Mouse (Mus musculus) stomach, postnatal 0 days (tissue): ENCODE measurements at regions not wholly inside any gene's neighbourhood (a gene's known extent, or its start where the extent isn't known, plus 50 kb on each side); places are given as distances from the start of the nearest gene placed in this dataset.

Experiments
- ATAC-seq: fragments of 200-750 bp; cut with Nextera tagmentation; 2 replicates; pipeline ENCODE4 v1.8.0; 2017; ENCODE audit not compliant: low FRiP score, low TSS enrichment
- DNase-seq: peaks from one replicate; pipeline ENCODE4 v3.0.0-alpha.2; 2016; ENCODE audit warnings: low spot score
- H3K27ac ChIP-seq: fragments of 300-500 bp; sonication (generic); replicated peaks from 2 replicates; pipeline ENCODE4 v1.5.1; 2014; ENCODE audit warnings: mild to moderate bottlenecking, control low read depth
- H3K27me3 ChIP-seq: fragments of 300-500 bp; sonication (generic); 2 replicates; pipeline ENCODE4 v1.6.1; 2014; ENCODE audit warnings: low read length; ENCODE audit not compliant: control insufficient read depth, insufficient read depth
- H3K36me3 ChIP-seq: fragments of 300-500 bp; sonication (generic); 2 replicates; pipeline ENCODE4 v1.6.1; 2014; ENCODE audit warnings: low read length, mixed read lengths; ENCODE audit not compliant: control insufficient read depth, insufficient read depth
- H3K4me1 ChIP-seq: fragments of 300-500 bp; sonication (generic); replicated peaks from 2 replicates; pipeline ENCODE4 v1.6.1; 2014; ENCODE audit warnings: antibody characterized with exemption; ENCODE audit not compliant: control insufficient read depth, insufficient read depth
- H3K4me2 ChIP-seq: fragments of 300-500 bp; sonication (generic); replicated peaks from 2 replicates; pipeline ENCODE4 v1.6.1; 2014; ENCODE audit warnings: low read depth, mild to moderate bottlenecking, control low read depth, moderate library complexity
- H3K4me3 ChIP-seq: fragments of 300-500 bp; sonication (generic); 2 replicates; pipeline ENCODE4 v1.5.1; 2014; ENCODE audit warnings: low read depth, low read length, control low read depth
- H3K9ac ChIP-seq: fragments of 300-500 bp; sonication (generic); 2 replicates; pipeline ENCODE4 v1.6.1; 2014; ENCODE audit warnings: mild to moderate bottlenecking, low read length, control low read depth, mixed read lengths
- H3K9me3 ChIP-seq: fragments of 300-500 bp; sonication (generic); 2 replicates; pipeline ENCODE4 v1.6.1; 2016; ENCODE audit warnings: low read length; ENCODE audit not compliant: control insufficient read depth
- CTCF ChIP-seq: IDR thresholded peaks from 2 replicates; pipeline ENCODE4 v1.5.1; 2016; ENCODE audit warnings: antibody characterized with exemption, low read depth, mild to moderate bottlenecking, moderate library complexity
- EP300 ChIP-seq: optimal IDR thresholded peaks from 2 replicates; pipeline ENCODE3; 2016; ENCODE audit warnings: antibody characterized with exemption
- WGBS: fragments of 180-500 bp; shearing (Covaris S2); extraction: QIAGEN DNeasy Blood & Tissue Kit; methylation state at CpG from one replicate; pipeline ENCODE4 v1.1.7; 2014; 5-methylcytosine and 5-hydroxymethylcytosine counted together

DNA sequence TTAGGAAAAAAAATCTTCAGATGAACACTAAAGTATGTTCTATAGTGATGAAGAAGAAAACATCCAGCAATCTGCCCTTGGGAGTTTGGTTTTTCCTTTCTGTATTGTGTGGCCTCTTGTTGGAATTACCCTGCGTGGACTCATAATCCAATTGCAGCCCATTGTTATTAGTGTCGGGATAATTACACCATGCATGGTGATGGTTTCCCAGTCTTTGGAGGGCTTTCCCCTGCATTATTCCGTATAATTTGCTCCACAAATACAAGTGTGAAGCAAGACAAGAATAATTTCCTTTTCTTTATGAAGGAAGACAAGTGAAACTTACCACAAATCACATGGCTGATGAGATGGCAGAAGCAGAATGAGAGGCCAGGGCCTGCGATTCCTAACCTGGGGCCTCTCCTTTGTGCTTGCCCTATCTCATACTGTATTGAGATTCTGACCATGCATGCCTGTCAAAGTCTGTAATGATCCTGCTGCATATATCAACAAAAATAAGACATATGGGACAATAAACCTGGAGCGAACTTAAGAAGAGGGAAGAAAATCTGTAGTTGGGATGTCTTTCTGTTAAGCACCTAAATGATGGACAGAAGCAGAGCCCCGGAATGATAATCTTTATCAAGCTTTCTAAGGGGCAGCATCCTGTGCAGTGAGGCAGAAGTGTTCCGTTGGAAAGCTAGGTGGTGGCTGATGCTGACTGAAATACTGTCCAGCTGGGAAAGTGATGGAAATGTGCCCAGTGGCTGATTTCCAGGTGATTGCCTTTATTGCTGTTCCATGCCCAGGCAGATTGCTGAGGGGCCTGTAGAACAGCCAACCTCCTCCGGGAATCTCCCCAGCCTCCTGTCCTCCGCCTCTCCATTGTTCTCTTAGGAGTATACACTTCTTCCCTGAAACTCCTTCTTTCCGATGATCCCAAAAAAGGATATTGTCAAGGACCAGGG, 130.8 kb upstream of the 4933402D24Rik start:
- no peaks in the 10 kb centered on the region for H3K9me3 ChIP-seq
- TF ChIP-seq EP300, result no peak
- TF ChIP-seq CTCF, result no peak
- ATAC-seq, result no peak
- no peak overlapping the region for H3K4me2 ChIP-seq
- H3K27me3 ChIP-seq, result no peaks in the 10 kb centered on the region
- WGBS, result 79% methylated on average over 10 of the region's 10 CpGs
- DNase-seq, result no peak
- H3K9ac ChIP-seq, result no peak overlapping the region
- H3K36me3 ChIP-seq, result no peaks in the 10 kb centered on the region
- no peak overlapping the region for H3K27ac ChIP-seq
- H3K4me3 ChIP-seq, result no peak overlapping the region
- no peaks in the 10 kb centered on the region for H3K4me1 ChIP-seq

DNA sequence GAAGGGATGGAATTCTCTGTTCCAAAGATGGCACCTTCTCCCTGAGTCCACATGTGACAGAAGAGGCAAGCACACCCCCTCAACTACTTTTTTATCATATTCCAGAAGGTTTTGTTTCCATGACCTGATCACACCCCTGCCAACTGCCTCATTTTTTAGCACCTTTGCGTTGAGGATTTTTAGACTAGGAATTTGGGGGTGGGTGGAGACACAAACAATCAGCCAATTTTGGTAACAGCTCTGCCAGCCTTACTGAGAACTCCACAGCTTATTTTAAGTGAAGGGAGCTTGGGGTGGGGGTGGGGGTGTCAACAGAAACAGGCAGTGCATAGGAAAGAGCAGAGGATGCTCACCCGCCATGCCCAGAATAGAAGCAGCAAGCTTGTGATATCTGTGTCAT, 129.7 kb upstream of the 4933402D24Rik start:
- Histone ChIP-seq H3K4me2 (no peak overlapping the region), H3K4me1 (no peaks in the 10 kb centered on the region), H3K9ac (no peak overlapping the region), H3K36me3 (no peaks in the 10 kb centered on the region), H3K4me3 (no peak overlapping the region), H3K27me3 (no peaks in the 10 kb centered on the region), H3K9me3 (no peaks in the 10 kb centered on the region), H3K27ac (no peak overlapping the region)
- ATAC-seq (no peak), DNase-seq (no peak)
- 72% methylated on average over 2 of the region's 2 CpGs for WGBS
- TF ChIP-seq CTCF (no peak), EP300 (no peak)

DNA sequence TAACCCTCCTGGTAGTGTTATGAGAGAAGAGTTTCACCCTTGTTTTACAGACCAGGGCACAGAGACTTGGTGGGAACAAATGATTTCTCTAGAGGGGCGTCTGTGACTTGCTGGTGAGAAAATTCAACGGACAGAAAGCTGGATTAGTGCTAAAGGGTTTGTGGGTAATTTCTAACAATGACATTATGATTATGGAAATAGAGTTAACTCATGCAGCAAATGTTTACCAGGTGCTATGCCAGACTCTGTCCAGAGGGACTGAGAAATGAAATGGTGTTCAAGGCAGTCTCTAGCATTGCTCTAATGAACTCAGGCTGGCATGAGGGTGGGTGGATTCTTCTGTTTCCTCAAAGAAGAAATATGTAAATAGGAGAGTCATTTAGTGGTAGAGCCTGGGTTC, 128.5 kb upstream of the 4933402D24Rik start:
- H3K9ac ChIP-seq, result no peak overlapping the region
- H3K27ac ChIP-seq, result no peak overlapping the region
- 57% methylated on average over 2 of the region's 2 CpGs for WGBS
- no peaks in the 10 kb centered on the region for H3K9me3 ChIP-seq
- no peaks in the 10 kb centered on the region for H3K27me3 ChIP-seq
- H3K4me1 ChIP-seq, result no peaks in the 10 kb centered on the region
- no peak overlapping the region for H3K4me2 ChIP-seq
- DNase-seq, result no peak
- no peak for TF ChIP-seq EP300
- TF ChIP-seq CTCF, result no peak
- no peak overlapping the region for H3K4me3 ChIP-seq
- ATAC-seq, result no peak
- no peaks in the 10 kb centered on the region for H3K36me3 ChIP-seq

DNA sequence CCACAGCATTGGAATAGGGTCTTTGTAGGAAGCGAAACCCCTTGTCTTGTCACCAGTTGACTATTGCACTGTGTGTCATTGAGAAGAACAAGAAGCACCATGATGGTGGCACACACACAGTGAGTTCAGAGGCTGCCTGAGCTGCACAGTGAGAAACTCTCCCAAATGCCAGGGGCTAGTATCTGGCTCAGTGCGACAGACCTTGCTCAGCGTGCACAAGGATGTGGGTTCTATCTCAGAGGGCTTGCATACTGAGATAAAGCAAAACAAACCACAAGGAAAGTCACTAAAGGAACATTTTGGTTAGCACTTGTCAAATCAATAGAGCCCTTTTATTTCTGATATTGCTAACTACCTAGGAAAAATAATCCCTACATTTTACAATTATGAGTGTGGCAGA, 110.5 kb upstream of the 4933402D24Rik start:
- ATAC-seq, result no peak
- H3K4me1 ChIP-seq, result no peaks in the 10 kb centered on the region
- no peak overlapping the region for H3K27ac ChIP-seq
- H3K9me3 ChIP-seq, result no peaks in the 10 kb centered on the region
- no peaks in the 10 kb centered on the region for H3K27me3 ChIP-seq
- no peak overlapping the region for H3K9ac ChIP-seq
- 69% methylated on average over 3 of the region's 3 CpGs for WGBS
- DNase-seq, result no peak
- TF ChIP-seq CTCF, result no peak
- TF ChIP-seq EP300, result no peak
- no peak overlapping the region for H3K4me3 ChIP-seq
- H3K36me3 ChIP-seq, result no peaks in the 10 kb centered on the region
- no peak overlapping the region for H3K4me2 ChIP-seq

DNA sequence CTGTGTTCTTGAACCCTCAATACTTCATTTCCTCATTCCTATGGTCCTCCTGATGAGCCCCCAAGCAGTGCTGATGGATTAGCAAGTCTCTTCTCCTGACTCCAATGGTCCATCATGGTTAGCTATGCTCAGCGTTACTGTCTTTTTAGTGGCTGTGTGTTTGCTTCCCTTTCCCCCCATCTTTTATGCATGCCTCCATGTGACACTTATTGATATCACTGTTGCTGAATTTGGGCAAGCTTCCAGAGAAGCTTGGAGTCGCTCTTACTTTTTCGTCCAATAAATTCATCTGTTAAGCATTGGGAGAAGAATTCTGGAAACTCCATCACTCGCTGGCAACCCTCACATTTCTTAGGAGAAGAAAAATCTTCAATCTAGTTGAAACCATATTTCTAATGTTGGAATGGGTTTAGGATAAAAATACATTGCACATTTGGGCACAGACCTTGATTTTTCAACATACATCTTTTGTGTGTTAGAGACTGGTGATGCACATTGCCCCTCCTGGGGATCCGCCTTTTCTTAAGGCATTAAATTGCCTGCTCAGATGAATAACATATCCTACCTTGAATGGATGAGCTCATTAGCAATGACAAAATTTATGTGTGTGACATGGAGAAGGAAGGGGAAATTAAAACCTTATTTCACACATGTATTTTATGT, 107.7 kb upstream of the 4933402D24Rik start:
- DNase-seq, result no peak
- ATAC-seq, result no peak
- WGBS, result 70% methylated on average over 5 of the region's 5 CpGs

More for the DNA sequence above, 107.7 kb upstream of the 4933402D24Rik start:
- H3K4me2 ChIP-seq, result no peak overlapping the region
- no peak overlapping the region for H3K4me3 ChIP-seq
- no peak overlapping the region for H3K9ac ChIP-seq
- H3K36me3 ChIP-seq, result no peaks in the 10 kb centered on the region
- no peak for TF ChIP-seq CTCF
- TF ChIP-seq EP300, result no peak
- no peak overlapping the region for H3K27ac ChIP-seq
- no peaks in the 10 kb centered on the region for H3K27me3 ChIP-seq
- no peaks in the 10 kb centered on the region for H3K9me3 ChIP-seq
- H3K4me1 ChIP-seq, result no peaks in the 10 kb centered on the region
